Mouse (Mus musculus) C2C12 (cell line): ENCODE data around the gene Derl3. TPM values are rescaled to one million over a fixed set of nuclear protein-coding genes. Genes with fewer than 3 reads are reported as not detected.
A peak's percentile ranks its signal among the peaks of the same experiment; 100 is the strongest.

Source experiments
- H3K27me3 ChIP-seq: one replicate; pipeline ENCODE4 v1.6.1; 2011; ENCODE audit not compliant: control insufficient read depth, insufficient read depth, insufficient read length
- H3K36me3 ChIP-seq: one replicate; pipeline ENCODE4 v1.6.1; 2011; ENCODE audit not compliant: control insufficient read depth, insufficient read depth
- H3K4me3 ChIP-seq: one replicate; pipeline ENCODE4 v1.5.1; 2011; ENCODE audit warnings: mild to moderate bottlenecking, control low read depth; ENCODE audit not compliant: poor library complexity, insufficient read depth, severe bottlenecking
- H3K79me2 ChIP-seq: one replicate; pipeline ENCODE4 v1.6.1; 2011; ENCODE audit not compliant: control insufficient read depth, insufficient read depth
- H3K79me3 ChIP-seq: one replicate; pipeline ENCODE4 v1.6.1; 2011; ENCODE audit warnings: low read depth, control low read depth
- H3ac ChIP-seq: one replicate; pipeline ENCODE3; 2011; ENCODE audit warnings: low read depth; ENCODE audit not compliant: control insufficient read depth, insufficient read length
- CEBPB ChIP-seq: IDR thresholded peaks from one replicate; pipeline ENCODE4 v1.6.1; 2011; ENCODE audit warnings: low read depth, mild to moderate bottlenecking, control low read depth, moderate library complexity
- CTCF ChIP-seq: IDR thresholded peaks from one replicate; pipeline ENCODE4 v1.5.1; 2011; ENCODE audit not compliant: control insufficient read depth, insufficient read depth, insufficient read length
- FOSL1 ChIP-seq: IDR thresholded peaks from one replicate; pipeline ENCODE4 v1.8.0; 2011; ENCODE audit warnings: mild to moderate bottlenecking, low read length; ENCODE audit not compliant: poor library complexity, insufficient read depth, severe bottlenecking
- MAX ChIP-seq: IDR thresholded peaks from one replicate; pipeline ENCODE4 v1.6.1; 2011; ENCODE audit warnings: mild to moderate bottlenecking, control low read depth
- MYOD1 ChIP-seq: IDR thresholded peaks from one replicate; pipeline ENCODE4 v1.6.1; 2011; ENCODE audit warnings: low read depth; ENCODE audit not compliant: control insufficient read depth, insufficient read length
- MYOG ChIP-seq: IDR thresholded peaks from one replicate; pipeline ENCODE4 v1.6.1; 2011; ENCODE audit not compliant: control insufficient read depth, insufficient read length; ENCODE audit errors: extremely low read depth
- USF1 ChIP-seq: IDR thresholded peaks from one replicate; pipeline ENCODE4 v1.6.1; 2011; ENCODE audit warnings: low read depth, mild to moderate bottlenecking, control low read depth, moderate library complexity
- polyA plus RNA-seq: library from polyadenylated mRNA; unstranded; fragments of >200 nt; fragmentation: generic; extraction: Trizol; gene quantifications from one replicate; pipeline ENCODE4 v1.2.1, GENCODE M21; 2012; ENCODE audit warnings: missing spikeins

The Derl3 gene
- polyA plus RNA-seq, 1 experiment, result 0.25 TPM

- H3K79me2 ChIP-seq, result peaks cover 30% of the 10 kb centered on the region
- no peaks in the 10 kb centered on the region for H3K27me3 ChIP-seq
- TF ChIP-seq USF1, result no peak
- peaks cover 3% of the 10 kb centered on the region for H3K79me3 ChIP-seq
- peak overlapping the region; percentile 52 for H3K4me3 ChIP-seq
- peak overlapping the region; percentile 91 for H3ac ChIP-seq
- H3K36me3 ChIP-seq, result peaks cover 11% of the 10 kb centered on the region
Observed at GRCm38 (mm10) chr10:75932081-75932678, 39.0 kb downstream of the Derl3 start.

GRCm38 (mm10) chr10:75932891-75933290 is 39.7 kb downstream of the Derl3 start, which contains the start of gene Chchd10:
Gene Chchd10, plus strand, starts transcription at chr10:75933130.
- peak within 1 kb of the TSS; percentile 52 for H3K4me3 ChIP-seq
- H3K79me3 ChIP-seq, result peaks cover 3% of the 10 kb centered on the region
- no peak for TF ChIP-seq CTCF
- no peaks in the 10 kb centered on the region for H3K27me3 ChIP-seq
- H3K36me3 ChIP-seq, result peaks cover 4% of the 10 kb centered on the region
- H3K79me2 ChIP-seq, result peaks cover 30% of the 10 kb centered on the region
- H3ac ChIP-seq, result peak within 1 kb of the TSS; percentile 91

- Histone ChIP-seq H3K79me2 (peaks cover 16% of the 10 kb centered on the region), H3K4me3 (no peak overlapping the region), H3K27me3 (no peaks in the 10 kb centered on the region)
Observed at GRCm38 (mm10) chr10:75934991-75935390, 41.8 kb downstream of the Derl3 start.

GRCm38 (mm10) chr10:75935680-75936541 is 42.7 kb downstream of the Derl3 start, which contains the start of gene Mmp11:
Gene Mmp11, minus strand, starts transcription at chr10:75936496.
- H3K27me3 ChIP-seq, result no peaks in the 10 kb centered on the region

More at GRCm38 (mm10) chr10:75934991-75935390, 41.8 kb downstream of the Derl3 start:
- peaks cover 1% of the 10 kb centered on the region for H3K79me3 ChIP-seq
- no peak overlapping the region for H3ac ChIP-seq
- TF ChIP-seq FOSL1 (no peak), MYOD1 (no peak), MAX (no peak), CEBPB (no peak), CTCF (no peak), USF1 (no peak), MYOG (no peak)
- H3K36me3 ChIP-seq, result no peaks in the 10 kb centered on the region

GRCm38 (mm10) chr10:75936909-75937667 is 43.9 kb downstream of the Derl3 start:
- no peaks in the 10 kb centered on the region for H3K36me3 ChIP-seq
- H3K4me3 ChIP-seq, result no peak overlapping the region
- peak overlapping the region; percentile 4 for H3ac ChIP-seq
- TF ChIP-seq MYOG, result no peak
- no peak for TF ChIP-seq FOSL1
- TF ChIP-seq MYOD1, result no peak
- TF ChIP-seq CEBPB, result no peak
- no peaks in the 10 kb centered on the region for H3K79me2 ChIP-seq
- H3K79me3 ChIP-seq, result no peaks in the 10 kb centered on the region
- no peaks in the 10 kb centered on the region for H3K27me3 ChIP-seq

More at GRCm38 (mm10) chr10:75935680-75936541, 42.7 kb downstream of the Derl3 start, which contains the start of gene Mmp11:
- peaks cover 1% of the 10 kb centered on the region for H3K79me3 ChIP-seq
- TF ChIP-seq MAX (no peak), USF1 (no peak), CEBPB (no peak), MYOD1 (no peak), FOSL1 (no peak), MYOG (no peak), CTCF (no peak)
- peak within 1 kb of the TSS; percentile 4 for H3ac ChIP-seq
- no peaks in the 10 kb centered on the region for H3K36me3 ChIP-seq
- peak within 1 kb of the TSS; percentile 21 for H3K4me3 ChIP-seq
- peaks cover 9% of the 10 kb centered on the region for H3K79me2 ChIP-seq
